Mouse (Mus musculus) kidney, embryonic 14.5 days (tissue): Measurements from ENCODE around the gene Cdc34b. TPM values are rescaled to one million over a fixed set of nuclear protein-coding genes. Genes with fewer than 3 reads are reported as not detected.
A peak's percentile ranks its signal among the peaks of the same experiment; 100 is the strongest.

Experiments
- ATAC-seq: fragments of 200-750 bp; cut with Nextera tagmentation; 2 replicates; pipeline ENCODE4 v1.8.0; 2017; ENCODE audit warnings: moderate number of reproducible peaks, mild to moderate bottlenecking, moderate TSS enrichment, moderate library complexity; ENCODE audit not compliant: low FRiP score, low TSS enrichment
- H3K27ac ChIP-seq: fragments of 300-500 bp; sonication (generic); 2 replicates; pipeline ENCODE4 v1.5.1; 2014; ENCODE audit warnings: low read depth, mild to moderate bottlenecking, low read length, moderate library complexity, mixed read lengths
- H3K27me3 ChIP-seq: fragments of 300-500 bp; sonication (generic); 2 replicates; pipeline ENCODE4 v1.6.1; 2014; ENCODE audit warnings: mild to moderate bottlenecking, low read length; ENCODE audit not compliant: control insufficient read depth, insufficient read depth
- H3K36me3 ChIP-seq: fragments of 300-500 bp; sonication (generic); 2 replicates; pipeline ENCODE4 v1.6.1; 2014; ENCODE audit warnings: low read length, mixed read lengths; ENCODE audit not compliant: control insufficient read depth, insufficient read depth
- H3K4me1 ChIP-seq: fragments of 300-500 bp; sonication (generic); 2 replicates; pipeline ENCODE4 v1.6.1; 2014; ENCODE audit warnings: low read length, mixed read lengths; ENCODE audit not compliant: control insufficient read depth, insufficient read depth
- H3K4me2 ChIP-seq: fragments of 300-500 bp; sonication (generic); replicated peaks from 2 replicates; pipeline ENCODE4 v1.6.1; 2014; ENCODE audit warnings: low read depth, mild to moderate bottlenecking, low read length
- H3K4me3 ChIP-seq: fragments of 300-500 bp; sonication (generic); 2 replicates; pipeline ENCODE4 v1.5.1; 2014; ENCODE audit warnings: mild to moderate bottlenecking, low read length
- H3K9ac ChIP-seq: fragments of 300-500 bp; sonication (generic); 2 replicates; pipeline ENCODE4 v1.6.1; 2014; ENCODE audit warnings: low read depth, mild to moderate bottlenecking, low read length, moderate library complexity
- H3K9me3 ChIP-seq: fragments of 300-500 bp; sonication (generic); 2 replicates; pipeline ENCODE4 v1.6.1; 2016; ENCODE audit warnings: low read length; ENCODE audit not compliant: control insufficient read depth
- WGBS: fragments of 180-500 bp; shearing (Covaris S2); extraction: QIAGEN DNeasy Blood & Tissue Kit; methylation state at CpG from one replicate; pipeline ENCODE4 v1.1.7; 2014; 5-methylcytosine and 5-hydroxymethylcytosine counted together
- polyA plus RNA-seq: library from polyadenylated mRNA; unstranded; fragments of >200 nt; fragmentation: Nextera tagmentation; extraction: Ambion mirVana; gene quantifications from 2 replicates; pipeline ENCODE4 v1.2.1, GENCODE M21; 2014

The Cdc34b gene
- polyA plus RNA-seq, 1 experiment from 2014 or later = not detected

- no peak for ATAC-seq
- Histone ChIP-seq H3K27me3 (no peaks in the 10 kb centered on the region), H3K36me3 (no peaks in the 10 kb centered on the region), H3K4me2 (no peak overlapping the region), H3K27ac (no peak overlapping the region), H3K4me1 (no peaks in the 10 kb centered on the region), H3K4me3 (no peak overlapping the region), H3K9me3 (no peaks in the 10 kb centered on the region), H3K9ac (no peak overlapping the region)
- 76% methylated on average over 7 of the region's 7 CpGs for WGBS
Measured at GRCm38 (mm10) chr11:94760799-94761198, 19.2 kb downstream of the Cdc34b start.

GRCm38 (mm10) chr11:94762281-94762680 is 20.7 kb downstream of the Cdc34b start:
- no peaks in the 10 kb centered on the region for H3K9me3 ChIP-seq
- WGBS = 80% methylated on average over 1 of the region's 1 CpGs
- H3K9ac ChIP-seq = no peak overlapping the region
- H3K4me3 ChIP-seq = no peak overlapping the region
- H3K36me3 ChIP-seq = no peaks in the 10 kb centered on the region
- ATAC-seq = no peak
- H3K4me1 ChIP-seq = no peaks in the 10 kb centered on the region
- H3K27ac ChIP-seq = no peak overlapping the region
- no peaks in the 10 kb centered on the region for H3K27me3 ChIP-seq
- H3K4me2 ChIP-seq = no peak overlapping the region

- no peak for ATAC-seq
- H3K27me3 ChIP-seq = no peaks in the 10 kb centered on the region
- WGBS = 38% methylated on average over 6 of the region's 6 CpGs
- H3K27ac ChIP-seq = no peak overlapping the region
- H3K36me3 ChIP-seq = no peaks in the 10 kb centered on the region
- H3K4me2 ChIP-seq = no peak overlapping the region
- H3K4me3 ChIP-seq = no peak overlapping the region
- no peaks in the 10 kb centered on the region for H3K4me1 ChIP-seq
- H3K9me3 ChIP-seq = no peaks in the 10 kb centered on the region
- no peak overlapping the region for H3K9ac ChIP-seq
Measured at GRCm38 (mm10) chr11:94762775-94763174, 21.2 kb downstream of the Cdc34b start.

DNA sequence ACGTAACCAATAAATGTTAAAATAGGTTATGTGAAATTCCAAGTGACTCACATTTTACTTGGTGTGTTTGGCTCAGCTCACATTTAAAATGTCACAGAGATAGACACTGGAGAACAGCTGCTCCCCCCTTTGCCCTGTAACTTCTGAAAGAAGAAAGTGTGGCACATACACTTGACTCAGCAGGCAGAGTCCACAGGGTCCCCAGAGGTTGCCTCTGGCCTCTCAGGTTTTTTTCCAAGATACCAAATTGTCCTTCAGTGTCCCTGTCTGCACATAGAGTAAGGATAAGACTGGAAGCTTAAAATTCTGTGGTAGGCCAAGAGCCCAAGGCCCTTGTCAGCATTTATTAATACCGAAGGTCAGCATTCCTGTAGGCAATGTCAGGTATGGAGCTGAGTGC is 25.7 kb downstream of the Cdc34b start:
- no peak overlapping the region for H3K4me3 ChIP-seq
- no peak overlapping the region for H3K4me2 ChIP-seq
- H3K36me3 ChIP-seq = no peaks in the 10 kb centered on the region
- no peak overlapping the region for H3K27ac ChIP-seq
- H3K27me3 ChIP-seq = no peaks in the 10 kb centered on the region
- no peaks in the 10 kb centered on the region for H3K9me3 ChIP-seq
- H3K4me1 ChIP-seq = no peaks in the 10 kb centered on the region
- ATAC-seq = no peak
- H3K9ac ChIP-seq = no peak overlapping the region
- WGBS = 96% methylated on average over 2 of the region's 2 CpGs

GRCm38 (mm10) chr11:94772363-94773055 is 30.9 kb downstream of the Cdc34b start:
- no peaks in the 10 kb centered on the region for H3K9me3 ChIP-seq
- H3K36me3 ChIP-seq = no peaks in the 10 kb centered on the region
- no peaks in the 10 kb centered on the region for H3K27me3 ChIP-seq
- ATAC-seq = no peak
- H3K9ac ChIP-seq = no peak overlapping the region
- H3K4me1 ChIP-seq = no peaks in the 10 kb centered on the region
- no peak overlapping the region for H3K4me2 ChIP-seq
- no peak overlapping the region for H3K27ac ChIP-seq
- H3K4me3 ChIP-seq = no peak overlapping the region
- WGBS = 63% methylated on average over 3 of the region's 3 CpGs

GRCm38 (mm10) chr11:94773851-94774250 is 32.3 kb downstream of the Cdc34b start:
- H3K4me3 ChIP-seq = no peak overlapping the region
- ATAC-seq = no peak
- no peaks in the 10 kb centered on the region for H3K4me1 ChIP-seq
- WGBS = 78% methylated on average over 1 of the region's 1 CpGs
- no peaks in the 10 kb centered on the region for H3K27me3 ChIP-seq
- no peaks in the 10 kb centered on the region for H3K9me3 ChIP-seq
- no peak overlapping the region for H3K27ac ChIP-seq
- H3K4me2 ChIP-seq = no peak overlapping the region
- H3K9ac ChIP-seq = no peak overlapping the region
- no peaks in the 10 kb centered on the region for H3K36me3 ChIP-seq

- 90% methylated on average over 5 of the region's 5 CpGs for WGBS
- H3K4me1 ChIP-seq = no peaks in the 10 kb centered on the region
- H3K27me3 ChIP-seq = no peaks in the 10 kb centered on the region
Measured at GRCm38 (mm10) chr11:94774887-94775497, 33.4 kb downstream of the Cdc34b start.

DNA sequence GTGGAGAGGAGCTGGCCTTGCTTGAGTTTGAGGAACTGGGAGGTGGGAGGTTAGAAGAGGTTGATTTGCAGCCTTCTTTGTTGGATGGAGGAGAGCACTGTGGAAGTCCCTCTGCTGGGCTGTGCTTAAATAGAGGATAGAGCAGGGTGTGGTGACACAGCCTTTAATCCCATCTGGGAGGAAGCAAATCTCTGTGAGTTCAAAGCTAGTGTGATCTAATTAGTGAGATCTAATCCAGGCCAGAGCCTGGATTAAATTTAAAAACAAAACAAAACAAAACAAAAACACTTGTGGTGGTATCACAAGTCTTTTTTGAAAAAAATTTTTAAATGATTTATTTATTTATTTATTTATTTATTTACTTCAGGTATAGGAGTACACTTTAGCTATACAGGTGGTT is 41.0 kb downstream of the Cdc34b start, which contains the start of gene Tmem92:
Tmem92 (minus strand) TSS at position 101 of the 400 bp plus-strand sequence.
- Histone ChIP-seq H3K9me3 (no peaks in the 10 kb centered on the region), H3K9ac (no peak within 1 kb of the TSS), H3K27me3 (no peaks in the 10 kb centered on the region), H3K4me1 (no peaks in the 10 kb centered on the region), H3K27ac (no peak within 1 kb of the TSS), H3K36me3 (no peaks in the 10 kb centered on the region), H3K4me2 (no peak within 1 kb of the TSS), H3K4me3 (no peak within 1 kb of the TSS)
- ATAC-seq = no peak

More at GRCm38 (mm10) chr11:94774887-94775497, 33.4 kb downstream of the Cdc34b start:
- Histone ChIP-seq H3K27ac (no peak overlapping the region), H3K4me3 (no peak overlapping the region), H3K4me2 (no peak overlapping the region), H3K36me3 (no peaks in the 10 kb centered on the region), H3K9ac (no peak overlapping the region), H3K9me3 (no peaks in the 10 kb centered on the region)
- no peak for ATAC-seq

DNA sequence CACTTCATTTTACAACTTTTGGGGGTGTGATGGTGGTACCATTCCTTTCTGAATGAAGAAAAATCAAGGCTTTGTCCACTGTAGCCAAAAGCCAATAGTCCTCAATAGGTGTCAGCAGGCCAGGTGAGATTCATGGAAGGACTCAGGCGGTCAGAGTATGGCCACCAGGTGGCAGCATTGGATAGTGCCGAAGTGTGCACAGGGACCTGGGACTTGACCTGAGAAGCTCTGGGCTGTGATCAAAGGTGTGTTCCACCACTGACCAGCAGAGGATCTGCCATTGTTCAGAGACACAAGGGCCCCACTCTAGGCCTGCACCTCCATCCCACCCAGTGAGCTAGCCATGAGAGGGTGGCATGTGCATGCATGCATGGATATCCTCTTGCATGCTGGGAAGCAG is 43.7 kb downstream of the Cdc34b start:
- peak; percentile 62; the same call in 1 of the 2 replicates for ATAC-seq
- no peaks in the 10 kb centered on the region for H3K36me3 ChIP-seq

More for the DNA sequence above, 43.7 kb downstream of the Cdc34b start:
- WGBS = 9% methylated on average over 2 of the region's 2 CpGs
- Histone ChIP-seq H3K4me3 (no peak overlapping the region), H3K9me3 (no peaks in the 10 kb centered on the region), H3K27me3 (no peaks in the 10 kb centered on the region), H3K27ac (no peak overlapping the region), H3K4me1 (no peaks in the 10 kb centered on the region), H3K4me2 (no peak overlapping the region), H3K9ac (no peak overlapping the region)
